Mouse (Mus musculus): ENCODE measurements around the gene Vamp5.

DNA sequence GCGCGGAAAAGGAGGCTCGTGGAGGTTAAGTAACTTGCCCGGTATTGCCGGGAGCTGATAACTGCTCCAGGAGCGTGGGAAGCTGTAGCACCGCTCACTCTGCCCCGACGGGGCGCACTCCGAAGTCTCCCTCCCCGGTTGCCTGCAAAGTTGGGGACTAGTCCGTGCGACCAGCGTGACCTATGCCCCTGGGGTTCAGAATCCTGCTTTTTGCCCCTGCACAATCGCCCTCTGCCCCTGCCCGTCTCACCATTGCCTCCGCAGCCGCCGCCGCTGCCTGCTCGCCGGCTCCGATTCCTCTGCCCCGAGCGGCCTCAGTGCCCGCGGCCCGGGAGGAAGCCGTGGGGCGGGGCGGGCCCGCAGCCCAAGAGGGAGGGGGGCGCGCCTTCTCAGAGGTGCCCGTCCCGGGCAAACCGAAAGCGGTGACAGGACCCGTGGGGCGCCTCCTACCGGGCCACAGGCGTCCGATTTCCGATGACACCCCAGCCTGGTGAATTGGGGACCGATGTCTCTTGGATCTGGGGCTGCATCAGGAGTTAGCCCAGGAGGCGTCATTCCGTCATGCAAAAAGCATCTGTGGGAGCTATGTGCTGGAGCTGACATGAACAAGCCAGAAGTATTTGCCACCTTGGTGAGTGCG lies at the start of gene Vamp5:
- TF ChIP-seq CTCF (IDR thresholded peaks at IDR 0.05; ENCODE audit: borderline replicate concordance, extremely low read depth, insufficient read depth, insufficient read length) (no peak), POLR2A (IDR thresholded peaks at IDR 0.05; ENCODE audit: borderline replicate concordance, extremely low read depth, insufficient read depth, insufficient read length, poor library complexity, severe bottlenecking) (no peak)

Measured in brain, embryonic 14.5 days (tissue).